Mouse (Mus musculus) forebrain, embryonic 14.5 days (tissue): ENCODE measurements around the gene Socs4. TPM values are rescaled to one million over a fixed set of nuclear protein-coding genes. Genes with fewer than 3 reads are reported as not detected.
"Not testable (repeated sequence)": the region's sequence is repeated elsewhere in the genome, so short reads cannot be mapped to it uniquely, and the experiment has no call there.

Experiments
- ATAC-seq: fragments of 200-750 bp; cut with Nextera tagmentation; 2 replicates; pipeline ENCODE4 v1.8.0; 2017; ENCODE audit warnings: mild to moderate bottlenecking, moderate library complexity
- DNase-seq: peaks from one replicate; pipeline ENCODE4 v3.0.0-alpha.2; 2015; ENCODE audit warnings: low spot score
- H3K27ac ChIP-seq: fragments of 300-500 bp; sonication (generic); 2 replicates; pipeline ENCODE4 v1.5.1; 2014; ENCODE audit warnings: low read depth, mild to moderate bottlenecking, control low read depth, low read length, moderate library complexity
- H3K27me3 ChIP-seq: fragments of 300-500 bp; sonication (generic); replicated peaks from 2 replicates; pipeline ENCODE4 v1.6.1; 2014; ENCODE audit warnings: low read length, control low read depth, mixed read lengths; ENCODE audit not compliant: control insufficient read depth, insufficient read depth
- H3K36me3 ChIP-seq: fragments of 300-500 bp; sonication (generic); 2 replicates; pipeline ENCODE4 v1.6.1; 2014; ENCODE audit warnings: low read length, control low read depth; ENCODE audit not compliant: control insufficient read depth, insufficient read depth
- H3K4me1 ChIP-seq: fragments of 300-500 bp; sonication (generic); 2 replicates; pipeline ENCODE4 v1.6.1; 2014; ENCODE audit warnings: antibody characterized with exemption, low read length, control low read depth; ENCODE audit not compliant: control insufficient read depth, insufficient read depth
- H3K4me2 ChIP-seq: fragments of 300-500 bp; sonication (generic); 2 replicates; pipeline ENCODE4 v1.6.1; 2014; ENCODE audit warnings: mild to moderate bottlenecking, control low read depth, low read length
- H3K4me3 ChIP-seq: fragments of 300-500 bp; sonication (generic); 2 replicates; pipeline ENCODE4 v1.5.1; 2014; ENCODE audit warnings: low read depth, low read length, control low read depth
- H3K9ac ChIP-seq: fragments of 300-500 bp; sonication (generic); 2 replicates; pipeline ENCODE4 v1.6.1; 2014; ENCODE audit warnings: mild to moderate bottlenecking, low read length, control low read depth, moderate library complexity
- H3K9me3 ChIP-seq: fragments of 300-500 bp; sonication (generic); replicated peaks from 2 replicates; pipeline ENCODE4 v1.6.1; 2016; ENCODE audit warnings: low read length, control low read depth, mixed read lengths; ENCODE audit not compliant: control insufficient read depth
- WGBS: fragments of 180-500 bp; shearing (Covaris S2); extraction: QIAGEN DNeasy Blood & Tissue Kit; methylation state at CpG from one replicate; pipeline ENCODE4 v1.1.7; 2014; 5-methylcytosine and 5-hydroxymethylcytosine counted together
- polyA plus RNA-seq: library from polyadenylated mRNA; unstranded; fragments of >200 nt; fragmentation: Nextera tagmentation; extraction: Ambion mirVana; gene quantifications from 2 replicates; pipeline ENCODE4 v1.2.1, GENCODE M21; 2014

The Socs4 gene
- polyA plus RNA-seq, 1 experiment from 2014 or later, result 4.3 TPM

- WGBS, result 96% methylated on average over 1 of the region's 1 CpGs
- H3K27me3 ChIP-seq, result no peaks in the 10 kb centered on the region
Measured at GRCm38 (mm10) chr14:47309061-47309460, 32.3 kb downstream of the Socs4 start.

GRCm38 (mm10) chr14:47310342-47311181, 33.8 kb downstream of the Socs4 start:
- Histone ChIP-seq H3K27me3 (no peaks in the 10 kb centered on the region), H3K9ac (no peak overlapping the region), H3K4me3 (no peak overlapping the region), H3K27ac (no peak overlapping the region), H3K4me2 (no peak overlapping the region), H3K4me1 (no peaks in the 10 kb centered on the region), H3K9me3 (no peaks in the 10 kb centered on the region), H3K36me3 (peaks cover 60% of the 10 kb centered on the region)
- WGBS, result 91% methylated on average over 18 of the region's 18 CpGs
- DNase-seq, result no peak
- ATAC-seq, result no peak

More at GRCm38 (mm10) chr14:47309061-47309460, 32.3 kb downstream of the Socs4 start:
- DNase-seq (no peak), ATAC-seq (no peak)
- Histone ChIP-seq H3K27ac (no peak overlapping the region), H3K36me3 (peaks cover 50% of the 10 kb centered on the region), H3K4me3 (no peak overlapping the region), H3K4me1 (no peaks in the 10 kb centered on the region), H3K4me2 (no peak overlapping the region), H3K9me3 (no peaks in the 10 kb centered on the region), H3K9ac (no peak overlapping the region)

GRCm38 (mm10) chr14:47319362-47319761, 42.6 kb downstream of the Socs4 start:
- whole genome bisulfite sequencing, result 94% methylated on average over 5 of the region's 5 CpGs
- ATAC-seq, result no peak
- no peaks in the 10 kb centered on the region for H3K9me3 ChIP-seq

GRCm38 (mm10) chr14:47321581-47321980, 44.9 kb downstream of the Socs4 start:
- not testable (repeated sequence) for H3K9ac ChIP-seq, H3K4me2 ChIP-seq, H3K27me3 ChIP-seq, DNase-seq, H3K4me3 ChIP-seq, ATAC-seq, H3K27ac ChIP-seq, H3K9me3 ChIP-seq, H3K4me1 ChIP-seq
- 90% methylated on average over 7 of the region's 8 CpGs for WGBS
- peaks cover 35% of the 10 kb centered on the region; the same call in 1 of the 2 replicates for H3K36me3 ChIP-seq

More at GRCm38 (mm10) chr14:47319362-47319761, 42.6 kb downstream of the Socs4 start:
- Histone ChIP-seq H3K4me1 (no peaks in the 10 kb centered on the region), H3K9ac (no peak overlapping the region), H3K4me3 (no peak overlapping the region), H3K4me2 (no peak overlapping the region), H3K27ac (no peak overlapping the region), H3K27me3 (no peaks in the 10 kb centered on the region), H3K36me3 (peaks cover 48% of the 10 kb centered on the region)
- DNase-seq, result no peak

- ATAC-seq, result peak; percentile 83
- Histone ChIP-seq H3K9me3 (no peaks in the 10 kb centered on the region), H3K4me2 (no peak overlapping the region), H3K36me3 (peaks cover 11% of the 10 kb centered on the region; the same call in 1 of the 2 replicates), H3K4me3 (no peak overlapping the region), H3K27ac (no peak overlapping the region), H3K27me3 (no peaks in the 10 kb centered on the region), H3K4me1 (no peaks in the 10 kb centered on the region), H3K9ac (no peak overlapping the region)
- 67% methylated on average over 9 of the region's 9 CpGs for WGBS
- DNase-seq, result peak; percentile 61
Measured at GRCm38 (mm10) chr14:47325965-47326761, 49.4 kb downstream of the Socs4 start.

GRCm38 (mm10) chr14:47327347-47327746, 50.6 kb downstream of the Socs4 start:
- H3K4me1 ChIP-seq, result no peaks in the 10 kb centered on the region
- H3K4me3 ChIP-seq, result no peak overlapping the region
- H3K9ac ChIP-seq, result no peak overlapping the region
- H3K9me3 ChIP-seq, result no peaks in the 10 kb centered on the region
- ATAC-seq (no peak), DNase-seq (no peak)
- H3K27me3 ChIP-seq, result no peaks in the 10 kb centered on the region
- 97% methylated on average over 5 of the region's 5 CpGs for WGBS
- H3K27ac ChIP-seq, result no peak overlapping the region
- H3K4me2 ChIP-seq, result no peak overlapping the region
- H3K36me3 ChIP-seq, result peaks cover 9% of the 10 kb centered on the region; the same call in 1 of the 2 replicates

GRCm38 (mm10) chr14:47331920-47332319, 55.2 kb downstream of the Socs4 start:
- H3K36me3 ChIP-seq, result no peaks in the 10 kb centered on the region
- no peak for DNase-seq
- no peak overlapping the region for H3K9ac ChIP-seq
- H3K9me3 ChIP-seq, result no peaks in the 10 kb centered on the region
- WGBS, result 73% methylated on average over 5 of the region's 5 CpGs
- H3K27ac ChIP-seq, result no peak overlapping the region
- H3K4me2 ChIP-seq, result no peak overlapping the region
- H3K4me3 ChIP-seq, result no peak overlapping the region
- no peaks in the 10 kb centered on the region for H3K4me1 ChIP-seq
- ATAC-seq, result no peak
- H3K27me3 ChIP-seq, result no peaks in the 10 kb centered on the region

- Histone ChIP-seq H3K27me3 (no peaks in the 10 kb centered on the region), H3K36me3 (no peaks in the 10 kb centered on the region), H3K9me3 (no peaks in the 10 kb centered on the region), H3K9ac (no peak overlapping the region), H3K4me3 (no peak overlapping the region), H3K27ac (no peak overlapping the region), H3K4me1 (no peaks in the 10 kb centered on the region), H3K4me2 (no peak overlapping the region)
- DNase-seq (peak; percentile 61), ATAC-seq (no peak)
- 86% methylated on average over 4 of the region's 4 CpGs for WGBS
Measured at GRCm38 (mm10) chr14:47334819-47335218, 58.1 kb downstream of the Socs4 start.
